Mouse (Mus musculus): ENCODE results near the gene Lrfn3. TPM values are rescaled to one million over a fixed set of nuclear protein-coding genes. Genes with fewer than 3 reads are reported as not detected.

Gene Lrfn3
- total and polyA plus RNA-seq, 3 experiments: 0.08 TPM; not detected in 2

GRCm38 (mm10) chr7:30328379-30328778 lies 34.2 kb downstream of the Lrfn3 start:
- no peaks in the 10 kb centered on the region for H3K36me3 ChIP-seq (replicated peaks in 1 of 2; ENCODE audit: control insufficient read depth in 1 of 2, insufficient read depth in 1 of 2, low read length in 1 of 2)
- H3K27me3 ChIP-seq (replicated peaks): peaks cover 49% of the 10 kb centered on the region
- no peak overlapping the region for H3K4me2 ChIP-seq (ENCODE audit: insufficient read depth, low read depth, poor library complexity, severe bottlenecking)
- TF ChIP-seq SMC3 (IDR thresholded peaks at IDR 0.05; ENCODE audit: low read depth, low read length): no peak
- TF ChIP-seq ZMIZ1 (IDR thresholded peaks at IDR 0.05; ENCODE audit: low read depth, low read length): no peak
- TF ChIP-seq CHD1 (IDR thresholded peaks at IDR 0.05; ENCODE audit: low read depth, low read length): no peak
- in situ Hi-C loops (cut with MboI; ENCODE audit: low pct_ligation_motif_present, low pct_unique_long_range_greater_than_20kb, low sequenced_read_pairs): no loop called here
- no peak overlapping the region for H3K4me3 ChIP-seq (replicated peaks in 1 of 3; ENCODE audit: low read depth in 2 of 3, low read length in 2 of 3, poor library complexity in 1 of 3)
- DNase-seq (ENCODE audit: extremely low read depth): no peak
- peaks cover 18% of the 10 kb centered on the region for H3K9me3 ChIP-seq (replicated peaks; ENCODE audit: low read length)
- H3K4me1 ChIP-seq (ENCODE audit: control insufficient read depth in 1 of 2, insufficient read depth in 2 of 2): peaks cover 8 to 25% of the 10 kb centered on the region in 2 experiments
- no peaks in the 10 kb centered on the region for H3K79me2 ChIP-seq (replicated peaks; ENCODE audit: control insufficient read depth, extremely low read depth, insufficient read depth, poor library complexity, severe bottlenecking)
- H3K9ac ChIP-seq (ENCODE audit: insufficient read depth, low read depth): no peak overlapping the region
- dilution Hi-C loops (cut with MboI; ENCODE audit: extremely low pct_ligation_motif_present, extremely low pct_unique_long_range_greater_than_20kb, low sequenced_read_pairs): no loop called here
- no peak overlapping the region for H3K27ac ChIP-seq (ENCODE audit: insufficient read depth, low read depth)

DNA sequence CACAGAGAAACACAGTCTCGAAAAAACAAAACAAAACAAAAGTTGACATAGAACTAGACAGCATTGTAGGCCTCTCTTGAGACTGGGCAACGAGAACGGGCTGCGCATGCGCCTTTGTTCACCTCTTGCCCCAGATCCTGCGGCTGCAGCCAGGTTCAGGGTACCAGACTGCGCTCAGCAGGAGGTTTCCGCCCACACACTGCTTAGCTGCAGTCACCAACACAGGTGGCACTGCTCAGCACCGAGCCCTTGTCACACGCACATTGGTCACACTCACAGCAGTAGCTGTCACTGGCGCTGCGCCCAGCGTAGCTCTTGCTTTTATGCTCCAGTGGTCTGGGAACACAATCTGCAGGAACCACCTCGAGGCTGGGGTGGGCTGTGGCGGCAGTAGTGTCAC lies 35.4 kb downstream of the Lrfn3 start:
- in situ Hi-C loops (cut with MboI; ENCODE audit: low pct_ligation_motif_present, low pct_unique_long_range_greater_than_20kb, low sequenced_read_pairs) (no loop called here), dilution Hi-C loops (cut with MboI; ENCODE audit: extremely low pct_ligation_motif_present, extremely low pct_unique_long_range_greater_than_20kb, low sequenced_read_pairs) (no loop called here)
- no peak overlapping the region for H3K27ac ChIP-seq (ENCODE audit: insufficient read depth, low read depth)
- no peaks in the 10 kb centered on the region for H3K36me3 ChIP-seq (replicated peaks in 1 of 2; ENCODE audit: control insufficient read depth in 1 of 2, insufficient read depth in 1 of 2, low read length in 1 of 2)
- no peaks in the 10 kb centered on the region for H3K79me2 ChIP-seq (replicated peaks; ENCODE audit: control insufficient read depth, extremely low read depth, insufficient read depth, poor library complexity, severe bottlenecking)
- no peak for DNase-seq (ENCODE audit: extremely low read depth)
- peaks cover 8 to 28% of the 10 kb centered on the region in 2 experiments for H3K4me1 ChIP-seq (ENCODE audit: control insufficient read depth in 1 of 2, insufficient read depth in 2 of 2)
- H3K9ac ChIP-seq (ENCODE audit: insufficient read depth, low read depth): no peak overlapping the region
- TF ChIP-seq NRF1 (IDR thresholded peaks at IDR 0.05; ENCODE audit: low read depth, low read length) (peak; percentile 50), MAX (IDR thresholded peaks at IDR 0.05; ENCODE audit: low read length) (no peak)
- peaks cover 18% of the 10 kb centered on the region for H3K9me3 ChIP-seq (replicated peaks; ENCODE audit: low read length)
- no peak overlapping the region for H3K4me3 ChIP-seq (replicated peaks in 1 of 3; ENCODE audit: low read depth in 2 of 3, low read length in 2 of 3, poor library complexity in 1 of 3)
- H3K27me3 ChIP-seq (replicated peaks): peaks cover 39% of the 10 kb centered on the region
- H3K4me2 ChIP-seq (ENCODE audit: insufficient read depth, low read depth, poor library complexity, severe bottlenecking): no peak overlapping the region

- Histone ChIP-seq H3K27me3 (replicated peaks) (peaks cover 36% of the 10 kb centered on the region), H3K9me3 (replicated peaks; ENCODE audit: low read length) (peaks cover 18% of the 10 kb centered on the region), H3K9ac (ENCODE audit: insufficient read depth, low read depth) (no peak overlapping the region), H3K4me2 (ENCODE audit: insufficient read depth, low read depth, poor library complexity, severe bottlenecking) (no peak overlapping the region), H3K79me2 (replicated peaks; ENCODE audit: control insufficient read depth, extremely low read depth, insufficient read depth, poor library complexity, severe bottlenecking) (no peaks in the 10 kb centered on the region), H3K36me3 (replicated peaks in 1 of 2; ENCODE audit: control insufficient read depth in 1 of 2, insufficient read depth in 1 of 2, low read length in 1 of 2) (no peaks in the 10 kb centered on the region), H3K4me1 (ENCODE audit: control insufficient read depth in 1 of 2, insufficient read depth in 2 of 2) (peaks cover 8 to 27% of the 10 kb centered on the region in 2 experiments), H3K4me3 (replicated peaks in 1 of 3; ENCODE audit: low read depth in 2 of 3, low read length in 2 of 3, poor library complexity in 1 of 3) (no peak overlapping the region), H3K27ac (ENCODE audit: insufficient read depth, low read depth) (no peak overlapping the region)
- in situ Hi-C loops (cut with MboI; ENCODE audit: low pct_ligation_motif_present, low pct_unique_long_range_greater_than_20kb, low sequenced_read_pairs): no loop called here
- dilution Hi-C loops (cut with MboI; ENCODE audit: extremely low pct_ligation_motif_present, extremely low pct_unique_long_range_greater_than_20kb, low sequenced_read_pairs): no loop called here
- no peak for TF ChIP-seq UBTF (IDR thresholded peaks at IDR 0.05; ENCODE audit: low read depth, low read length)
- DNase-seq (ENCODE audit: extremely low read depth): no peak
These were observed 36.1 kb downstream of the Lrfn3 start for GRCm38 (mm10) chr7:30326427-30326826.

DNA sequence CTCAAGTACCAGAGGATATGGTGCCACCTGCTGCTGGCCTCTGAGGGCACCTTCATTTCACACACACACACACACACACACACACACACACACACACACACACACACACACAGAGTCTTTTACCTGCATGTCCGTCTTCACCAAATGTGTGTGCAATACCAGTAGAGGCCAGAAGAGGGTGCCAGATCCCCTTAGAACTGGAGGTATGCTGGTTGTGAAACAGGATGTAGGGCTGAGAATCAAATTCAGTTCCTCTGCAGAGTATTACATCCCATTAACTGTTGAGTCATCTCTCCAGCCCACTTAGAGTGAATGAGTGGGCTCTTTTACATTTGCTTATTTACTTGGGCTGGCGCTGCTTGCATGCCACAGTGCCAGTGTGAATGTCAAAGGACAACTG lies 37.2 kb downstream of the Lrfn3 start:
- H3K9me3 ChIP-seq (replicated peaks; ENCODE audit: low read length): peaks cover 18% of the 10 kb centered on the region
- H3K79me2 ChIP-seq (replicated peaks; ENCODE audit: control insufficient read depth, extremely low read depth, insufficient read depth, poor library complexity, severe bottlenecking): no peaks in the 10 kb centered on the region
- in situ Hi-C loops (cut with MboI; ENCODE audit: low pct_ligation_motif_present, low pct_unique_long_range_greater_than_20kb, low sequenced_read_pairs): no loop called here
- DNase-seq (ENCODE audit: extremely low read depth): peak; percentile 70
- TF ChIP-seq ZNF384 (IDR thresholded peaks at IDR 0.05; ENCODE audit: low read depth, low read length): no peak
- TF ChIP-seq IRF4 (IDR thresholded peaks at IDR 0.05; ENCODE audit: low read depth, low read length): no peak
- peak; percentile 64 to 65 for TF ChIP-seq CTCF (conservative IDR thresholded peaks at IDR 0.05 in 1 of 2, IDR thresholded peaks at IDR 0.05 in 1 of 2; ENCODE audit: low read depth in 2 of 2, low read length in 2 of 2)
- TF ChIP-seq MXI1 (IDR thresholded peaks at IDR 0.05; ENCODE audit: low read depth, low read length): no peak
- TF ChIP-seq SMC3 (IDR thresholded peaks at IDR 0.05; ENCODE audit: low read depth, low read length): peak; percentile 22
- TF ChIP-seq EP300 (IDR thresholded peaks at IDR 0.05; ENCODE audit: low read length): no peak
- no peak for TF ChIP-seq JUN (IDR thresholded peaks at IDR 0.05; ENCODE audit: insufficient read depth, low read depth, low read length)
- TF ChIP-seq RAD21 (IDR thresholded peaks at IDR 0.05; ENCODE audit: low read depth, low read length): peak; percentile 41
- no peak for TF ChIP-seq ELF1 (IDR thresholded peaks at IDR 0.05; ENCODE audit: low read depth, low read length)
- no peak for TF ChIP-seq PAX5 (IDR thresholded peaks at IDR 0.05; ENCODE audit: low read length)
- TF ChIP-seq TBP (conservative IDR thresholded peaks at IDR 0.05; ENCODE audit: low read depth, low read length): no peak
- no peak for TF ChIP-seq TCF12 (IDR thresholded peaks at IDR 0.05; ENCODE audit: low read depth, low read length)
- no peak for TF ChIP-seq ETS1 (conservative IDR thresholded peaks at IDR 0.05; ENCODE audit: low read depth, low read length)
- no peak overlapping the region for H3K27ac ChIP-seq (ENCODE audit: insufficient read depth, low read depth)
- peaks cover 0 to 5% of the 10 kb centered on the region in 2 experiments for H3K36me3 ChIP-seq (replicated peaks in 1 of 2; ENCODE audit: control insufficient read depth in 1 of 2, insufficient read depth in 1 of 2, low read length in 1 of 2)
- H3K4me3 ChIP-seq (replicated peaks in 1 of 3; ENCODE audit: low read depth in 2 of 3, low read length in 2 of 3, poor library complexity in 1 of 3): no peak overlapping the region
- H3K4me2 ChIP-seq (ENCODE audit: insufficient read depth, low read depth, poor library complexity, severe bottlenecking): no peak overlapping the region
- peaks cover 13 to 37% of the 10 kb centered on the region in 2 experiments for H3K4me1 ChIP-seq (ENCODE audit: control insufficient read depth in 1 of 2, insufficient read depth in 2 of 2)
- peaks cover 28% of the 10 kb centered on the region for H3K27me3 ChIP-seq (replicated peaks)
- no peak overlapping the region for H3K9ac ChIP-seq (ENCODE audit: insufficient read depth, low read depth)
- dilution Hi-C loops (cut with MboI; ENCODE audit: extremely low pct_ligation_motif_present, extremely low pct_unique_long_range_greater_than_20kb, low sequenced_read_pairs): no loop called here

Measured in CH12.LX (cell line).